Mouse (Mus musculus): ENCODE data around the gene Mtr. TPM values are rescaled to one million over a fixed set of nuclear protein-coding genes. Genes with fewer than 3 reads are reported as not detected.

The Mtr gene
- polyA plus RNA-seq, 1 experiment from 2014 or later = 4.1 TPM

- H3K4me1 ChIP-seq (ENCODE audit: insufficient read depth) = no peaks in the 10 kb centered on the region
- DNase-seq = no peak
- H3K36me3 ChIP-seq (replicated peaks; ENCODE audit: insufficient read depth, low read length) = peaks cover 52% of the 10 kb centered on the region
Measured at GRCm38 (mm10) chr13:12227606-12228005, 30.3 kb downstream of the Mtr start.

GRCm38 (mm10) chr13:12218603-12219002 is 39.3 kb downstream of the Mtr start:
- WGBS (ENCODE audit: insufficient replicate concordance) = 85% methylated on average over 14 of the region's 14 CpGs
- ATAC-seq = no peak

More at GRCm38 (mm10) chr13:12227606-12228005, 30.3 kb downstream of the Mtr start:
- Histone ChIP-seq H3K27ac (ENCODE audit: low read depth) (no peak overlapping the region), H3K27me3 (ENCODE audit: insufficient read depth, low read length) (no peaks in the 10 kb centered on the region), H3K9me3 (ENCODE audit: low read length) (no peaks in the 10 kb centered on the region), H3K4me2 (ENCODE audit: low read depth, low read length) (no peak overlapping the region), H3K4me3 (ENCODE audit: low read depth, low read length) (no peak overlapping the region), H3K9ac (replicated peaks) (no peak overlapping the region)
- ATAC-seq = no peak
- no peak for TF ChIP-seq CTCF (IDR thresholded peaks at IDR 0.05; ENCODE audit: low read depth)
- no peak for TF ChIP-seq EP300 (IDR thresholded peaks at IDR 0.05; ENCODE audit: low read depth)
- 71% methylated on average over 5 of the region's 5 CpGs for WGBS (ENCODE audit: insufficient replicate concordance)

GRCm38 (mm10) chr13:12214922-12215321 is 43.0 kb downstream of the Mtr start:
- H3K27me3 ChIP-seq (ENCODE audit: insufficient read depth, low read length) = no peaks in the 10 kb centered on the region
- no peak for TF ChIP-seq EP300 (IDR thresholded peaks at IDR 0.05; ENCODE audit: low read depth)
- no peak for TF ChIP-seq CTCF (IDR thresholded peaks at IDR 0.05; ENCODE audit: low read depth)
- WGBS (ENCODE audit: insufficient replicate concordance) = 90% methylated on average over 5 of the region's 5 CpGs
- no peak overlapping the region for H3K4me3 ChIP-seq (ENCODE audit: low read depth, low read length)
- no peak overlapping the region for H3K27ac ChIP-seq (ENCODE audit: low read depth)
- DNase-seq = no peak
- peaks cover 34% of the 10 kb centered on the region for H3K36me3 ChIP-seq (replicated peaks; ENCODE audit: insufficient read depth, low read length)
- no peaks in the 10 kb centered on the region for H3K4me1 ChIP-seq (ENCODE audit: insufficient read depth)
- no peak for ATAC-seq
- no peak overlapping the region for H3K4me2 ChIP-seq (ENCODE audit: low read depth, low read length)
- no peak overlapping the region for H3K9ac ChIP-seq (replicated peaks)
- H3K9me3 ChIP-seq (ENCODE audit: low read length) = no peaks in the 10 kb centered on the region

More at GRCm38 (mm10) chr13:12218603-12219002, 39.3 kb downstream of the Mtr start:
- TF ChIP-seq CTCF (IDR thresholded peaks at IDR 0.05; ENCODE audit: low read depth) (no peak), EP300 (IDR thresholded peaks at IDR 0.05; ENCODE audit: low read depth) (no peak)
- no peak overlapping the region for H3K4me2 ChIP-seq (ENCODE audit: low read depth, low read length)
- H3K9me3 ChIP-seq (ENCODE audit: low read length) = no peaks in the 10 kb centered on the region
- H3K27ac ChIP-seq (ENCODE audit: low read depth) = no peak overlapping the region
- H3K27me3 ChIP-seq (ENCODE audit: insufficient read depth, low read length) = no peaks in the 10 kb centered on the region
- H3K4me3 ChIP-seq (ENCODE audit: low read depth, low read length) = no peak overlapping the region
- H3K4me1 ChIP-seq (ENCODE audit: insufficient read depth) = no peaks in the 10 kb centered on the region
- no peak for DNase-seq
- H3K36me3 ChIP-seq (replicated peaks; ENCODE audit: insufficient read depth, low read length) = peaks cover 41% of the 10 kb centered on the region
- no peak overlapping the region for H3K9ac ChIP-seq (replicated peaks)

GRCm38 (mm10) chr13:12211058-12211457 is 46.9 kb downstream of the Mtr start:
- Histone ChIP-seq H3K9ac (replicated peaks) (no peak overlapping the region), H3K4me1 (ENCODE audit: insufficient read depth) (no peaks in the 10 kb centered on the region), H3K4me3 (ENCODE audit: low read depth, low read length) (no peak overlapping the region), H3K36me3 (replicated peaks; ENCODE audit: insufficient read depth, low read length) (peaks cover 31% of the 10 kb centered on the region), H3K27me3 (ENCODE audit: insufficient read depth, low read length) (no peaks in the 10 kb centered on the region), H3K9me3 (ENCODE audit: low read length) (no peaks in the 10 kb centered on the region), H3K4me2 (ENCODE audit: low read depth, low read length) (no peak overlapping the region), H3K27ac (ENCODE audit: low read depth) (no peak overlapping the region)
- DNase-seq (no peak), ATAC-seq (no peak)
- TF ChIP-seq CTCF (IDR thresholded peaks at IDR 0.05; ENCODE audit: low read depth) = no peak
- TF ChIP-seq EP300 (IDR thresholded peaks at IDR 0.05; ENCODE audit: low read depth) = no peak
- 84% methylated on average over 2 of the region's 2 CpGs for WGBS (ENCODE audit: insufficient replicate concordance)

GRCm38 (mm10) chr13:12210023-12210762 is 47.7 kb downstream of the Mtr start:
- Histone ChIP-seq H3K4me2 (ENCODE audit: low read depth, low read length) (no peak overlapping the region), H3K27ac (ENCODE audit: low read depth) (no peak overlapping the region), H3K36me3 (replicated peaks; ENCODE audit: insufficient read depth, low read length) (peaks cover 31% of the 10 kb centered on the region), H3K27me3 (ENCODE audit: insufficient read depth, low read length) (no peaks in the 10 kb centered on the region), H3K9ac (replicated peaks) (no peak overlapping the region), H3K4me3 (ENCODE audit: low read depth, low read length) (no peak overlapping the region), H3K4me1 (ENCODE audit: insufficient read depth) (no peaks in the 10 kb centered on the region), H3K9me3 (ENCODE audit: low read length) (no peaks in the 10 kb centered on the region)
- 76% methylated on average over 10 of the region's 10 CpGs for WGBS (ENCODE audit: insufficient replicate concordance)
- TF ChIP-seq CTCF (IDR thresholded peaks at IDR 0.05; ENCODE audit: low read depth) (peak; percentile 96), EP300 (IDR thresholded peaks at IDR 0.05; ENCODE audit: low read depth) (no peak)
- DNase-seq (peak; percentile 52), ATAC-seq (0 out of 2 replicates have a peak, but pooled peaks have one; percentile 19)

- ATAC-seq = no peak
- H3K36me3 ChIP-seq (replicated peaks; ENCODE audit: insufficient read depth, low read length) = peaks cover 27% of the 10 kb centered on the region
- H3K9ac ChIP-seq (replicated peaks) = no peak overlapping the region
- H3K4me2 ChIP-seq (ENCODE audit: low read depth, low read length) = no peak overlapping the region
- 72% methylated on average over 5 of the region's 5 CpGs for WGBS (ENCODE audit: insufficient replicate concordance)
- H3K27ac ChIP-seq (ENCODE audit: low read depth) = no peak overlapping the region
- no peaks in the 10 kb centered on the region for H3K4me1 ChIP-seq (ENCODE audit: insufficient read depth)
- no peak overlapping the region for H3K4me3 ChIP-seq (ENCODE audit: low read depth, low read length)
- H3K27me3 ChIP-seq (ENCODE audit: insufficient read depth, low read length) = no peaks in the 10 kb centered on the region
- no peaks in the 10 kb centered on the region for H3K9me3 ChIP-seq (ENCODE audit: low read length)
- no peak for DNase-seq
- TF ChIP-seq CTCF (IDR thresholded peaks at IDR 0.05; ENCODE audit: low read depth) (no peak), EP300 (IDR thresholded peaks at IDR 0.05; ENCODE audit: low read depth) (no peak)
Measured at GRCm38 (mm10) chr13:12200372-12200771, 57.5 kb downstream of the Mtr start.
